Mouse (Mus musculus): ENCODE measurements around the gene Nrsn2.

Gene Nrsn2

DNA sequence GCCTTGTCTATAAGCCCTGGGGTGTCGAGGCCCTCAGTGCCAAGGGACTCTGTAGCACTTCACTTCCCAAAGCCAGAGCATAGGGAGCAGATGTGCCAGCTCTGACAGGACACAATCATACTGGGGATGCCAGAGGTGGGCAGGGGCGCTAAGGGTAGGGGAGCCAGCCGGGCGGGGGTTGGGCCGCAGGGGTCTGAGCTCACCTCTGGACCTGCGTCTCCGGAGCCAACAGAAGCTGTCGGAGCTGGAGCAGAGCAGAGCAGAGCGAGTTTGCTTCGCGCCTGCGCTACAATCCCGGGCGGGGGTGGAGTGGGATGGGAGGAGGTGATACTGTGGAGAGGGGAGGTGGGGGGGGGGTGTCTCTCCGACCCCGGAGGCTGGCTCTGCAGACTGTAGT is at the start of gene Nrsn2:
Nrsn2 (minus strand) TSS at position 294 of the 397 bp plus-strand sequence.
- DNase-seq, result no peak

DNA sequence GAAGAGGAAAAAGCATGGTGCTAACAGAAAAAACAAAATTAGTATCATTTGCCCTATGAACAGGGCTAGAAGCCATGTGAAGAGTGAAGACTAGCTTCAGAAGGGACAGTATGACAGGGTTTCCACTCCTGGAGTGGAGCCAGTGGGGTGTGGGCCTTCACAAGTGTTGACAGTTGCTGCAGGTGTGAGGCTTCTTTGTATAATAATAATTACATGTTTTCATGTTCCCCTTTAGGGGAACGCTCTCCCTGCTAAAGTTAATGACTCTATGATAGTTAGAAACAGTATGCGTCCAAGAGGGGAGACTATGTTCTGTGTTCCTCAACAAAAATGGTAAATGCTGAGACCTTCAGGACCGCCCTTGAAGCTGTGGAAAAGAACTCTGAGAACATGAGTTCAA is 39.3 kb upstream of the Nrsn2 start:
- DNase-seq, result no peak

DNA sequence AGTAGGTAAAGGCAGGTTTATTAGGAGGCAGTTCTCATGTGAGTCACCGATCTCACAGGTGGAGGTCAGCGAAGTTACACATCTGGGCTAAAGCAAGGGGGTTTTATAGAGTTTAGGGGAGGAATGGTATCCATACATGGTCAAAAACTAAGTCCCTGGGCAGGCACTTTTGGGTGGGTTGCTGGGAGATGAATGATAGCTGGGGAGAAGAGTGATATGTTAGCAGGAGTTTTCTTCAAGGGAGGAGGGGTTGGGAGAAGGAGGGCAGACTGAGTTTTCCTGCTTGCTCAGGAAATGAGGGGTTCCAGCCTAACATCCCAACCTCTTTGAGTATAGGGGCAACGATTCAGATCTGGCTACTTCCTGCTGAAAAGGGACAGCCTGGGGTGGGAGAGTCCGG is 38.8 kb upstream of the Nrsn2 start, which contains the start of gene 6820408C15Rik:
6820408C15Rik (plus strand) TSS at position 301 of the 400 bp plus-strand sequence.
- no peak for DNase-seq

DNA sequence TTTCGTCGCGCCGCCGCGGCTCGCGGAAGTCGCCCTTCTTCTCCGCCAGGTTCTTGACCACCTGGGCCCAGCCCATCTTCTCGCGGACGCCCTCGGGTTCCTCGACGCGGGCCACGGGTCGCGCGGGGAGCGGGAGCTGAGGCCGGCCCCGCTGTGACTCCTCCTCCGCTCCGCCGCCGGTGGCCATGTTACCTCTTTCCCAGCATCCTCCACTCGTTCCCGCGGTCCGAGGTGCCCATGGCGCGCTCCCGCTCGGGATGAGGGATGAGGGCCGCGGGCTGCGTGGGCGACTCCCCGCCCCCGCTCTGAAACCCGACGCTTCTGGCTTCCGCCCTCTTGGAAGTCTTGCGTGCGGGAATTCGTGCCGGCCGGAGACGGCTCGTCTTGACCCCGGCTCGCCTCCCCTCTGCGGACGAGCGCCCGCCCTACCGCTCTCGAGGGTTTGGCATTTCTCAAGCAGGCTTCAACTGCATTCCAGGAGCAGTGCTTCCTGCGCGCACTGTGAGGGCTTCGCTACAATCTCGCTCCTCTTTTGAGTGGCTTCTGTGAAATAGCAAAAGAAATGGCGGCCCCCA is 38.2 kb upstream of the Nrsn2 start, which contains the start of gene Zcchc3:
Zcchc3 (minus strand) TSS at position 437 of the 575 bp plus-strand sequence.
- DNase-seq, result peak; percentile 93

DNA sequence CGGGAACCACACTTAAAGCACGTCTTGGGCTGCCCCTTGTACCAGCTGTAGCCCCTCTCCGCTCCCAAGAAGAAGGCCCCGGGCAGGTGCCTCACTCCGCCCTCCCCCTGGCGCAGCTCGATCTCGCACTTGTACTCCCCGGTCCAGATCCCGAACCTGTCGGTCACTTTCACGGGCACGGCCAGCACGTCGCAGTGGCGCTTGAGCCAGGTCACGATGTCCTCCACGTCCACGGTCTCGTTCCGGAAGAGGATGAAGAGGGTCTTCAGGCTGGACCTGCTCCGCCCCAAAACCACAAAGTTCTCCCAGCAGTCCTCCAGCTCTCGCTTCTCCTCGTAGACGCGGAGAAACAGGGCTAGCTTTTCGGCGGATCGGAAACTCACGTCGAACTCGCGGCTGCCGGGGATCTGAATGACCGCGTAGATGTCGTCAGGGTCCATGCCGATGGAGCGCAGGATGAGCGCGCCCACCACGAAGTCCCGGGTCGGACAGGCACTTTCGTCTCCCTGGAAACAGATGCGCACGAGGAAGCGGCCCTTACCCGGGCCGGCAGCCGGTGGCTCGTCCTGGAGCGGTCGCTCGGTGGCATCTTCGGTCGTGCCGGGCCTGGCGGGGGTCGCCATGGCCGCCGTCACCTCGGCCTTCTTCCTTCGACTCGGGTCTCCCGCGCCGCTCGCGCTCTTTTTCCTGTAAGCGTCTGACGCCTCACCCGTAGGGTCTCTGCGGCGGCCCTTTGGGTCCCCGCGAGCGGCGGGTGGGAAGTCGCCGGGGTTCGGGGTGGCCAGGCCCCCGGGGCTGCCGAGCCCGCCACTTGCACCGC is 37.5 kb upstream of the Nrsn2 start:
- DNase-seq, result peak; percentile 46

DNA sequence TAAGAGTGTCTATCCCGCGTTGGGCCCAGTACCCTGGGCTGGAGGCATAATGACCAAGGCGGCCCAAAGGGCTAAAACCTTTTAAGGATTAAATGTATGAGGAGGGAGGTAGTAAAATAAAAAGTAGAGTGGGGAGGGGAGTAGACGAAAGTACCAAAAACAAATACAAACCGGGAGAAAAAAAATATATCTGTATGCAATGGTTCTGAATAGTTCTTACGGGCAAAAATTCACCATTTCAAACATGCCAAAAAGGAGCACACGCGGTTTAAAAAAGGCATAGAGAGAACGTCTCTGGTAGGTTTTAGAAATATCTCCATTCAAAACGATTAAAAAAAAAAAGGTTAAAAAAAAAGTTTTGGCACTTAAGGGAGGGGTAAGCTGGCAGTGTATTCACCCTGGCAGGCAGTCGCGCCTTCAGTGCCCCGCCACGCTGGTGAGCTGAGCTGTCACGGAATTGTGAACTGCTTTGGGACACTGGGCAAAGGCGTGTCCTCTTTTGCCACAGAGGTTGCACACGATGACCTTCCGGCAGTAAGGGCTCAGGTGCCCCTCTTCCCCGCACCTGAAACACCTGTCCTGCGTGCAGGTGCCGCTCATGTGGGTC is 36.8 kb upstream of the Nrsn2 start:
- peak; percentile 61 for DNase-seq

DNA sequence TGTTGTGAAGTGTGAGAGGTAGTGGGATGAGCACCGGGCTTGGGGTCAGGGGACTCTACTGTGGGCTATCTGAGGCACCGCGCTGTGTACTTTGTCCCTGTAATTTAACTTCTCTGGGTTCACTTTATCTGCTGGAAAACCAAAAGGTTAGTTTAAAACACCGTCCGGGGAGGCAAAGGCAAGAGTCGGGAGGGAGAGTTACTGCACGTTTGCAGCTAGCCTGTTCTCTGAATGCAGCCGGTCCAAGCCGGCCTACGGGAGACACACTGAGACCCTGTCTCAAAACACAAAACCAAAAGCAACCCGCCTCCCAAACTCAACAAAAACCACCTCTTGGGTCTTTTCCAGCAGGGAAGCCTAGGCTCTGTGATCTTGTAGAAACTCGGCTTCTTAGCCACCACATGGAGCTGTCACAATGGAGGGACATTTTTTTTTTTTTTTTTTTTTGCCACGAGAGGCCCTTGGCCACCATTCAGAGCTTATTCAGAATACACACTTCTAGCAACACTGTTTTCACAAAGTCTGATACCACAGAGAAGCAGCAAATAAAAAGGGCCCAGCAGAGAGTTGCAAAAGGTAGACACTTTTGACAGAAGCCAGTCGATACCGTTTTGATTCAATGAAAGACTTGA is 36.2 kb upstream of the Nrsn2 start:
- DNase-seq, result peak; percentile 24

DNA sequence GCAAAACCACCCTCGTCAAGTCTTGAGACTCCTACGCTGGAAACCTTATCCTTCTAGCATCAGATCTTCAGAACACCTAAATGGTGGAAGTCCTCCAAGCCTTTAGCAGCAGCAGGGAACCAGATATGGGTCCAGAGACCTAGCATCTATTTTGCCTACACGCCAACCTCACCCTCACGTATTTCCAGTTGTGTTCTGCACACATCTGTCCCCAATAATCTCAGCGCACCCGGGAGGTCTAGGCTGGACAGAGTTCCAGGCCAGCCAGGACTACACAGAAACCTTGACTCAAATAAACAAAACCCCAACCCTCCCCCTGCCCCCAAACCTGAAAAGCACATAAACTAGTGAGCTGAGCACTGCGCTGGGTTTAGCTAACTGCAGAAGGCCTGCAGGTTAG is 35.0 kb upstream of the Nrsn2 start:
- no peak for DNase-seq

DNA sequence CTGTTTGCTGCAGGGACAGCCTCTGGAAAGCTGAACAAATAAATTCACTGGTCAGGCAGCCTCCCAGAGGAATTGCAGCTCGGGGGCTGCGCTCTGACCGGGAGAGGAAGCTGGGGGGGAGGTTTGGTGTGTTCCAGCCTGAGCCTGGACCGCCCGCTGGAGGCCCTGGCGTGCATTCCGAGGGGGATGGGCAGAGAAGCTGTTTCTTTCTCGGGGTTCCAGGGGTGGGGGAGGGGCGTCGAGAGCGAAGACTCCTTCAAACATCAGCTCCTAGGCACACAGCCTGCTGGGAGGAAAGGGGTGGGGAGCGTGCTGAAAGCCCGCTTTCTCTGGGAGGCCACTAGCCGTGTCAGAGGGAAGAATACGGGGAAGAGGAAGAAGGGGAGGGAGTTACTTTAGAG is 34.5 kb upstream of the Nrsn2 start:
- DNase-seq, result peak; percentile 94

DNA sequence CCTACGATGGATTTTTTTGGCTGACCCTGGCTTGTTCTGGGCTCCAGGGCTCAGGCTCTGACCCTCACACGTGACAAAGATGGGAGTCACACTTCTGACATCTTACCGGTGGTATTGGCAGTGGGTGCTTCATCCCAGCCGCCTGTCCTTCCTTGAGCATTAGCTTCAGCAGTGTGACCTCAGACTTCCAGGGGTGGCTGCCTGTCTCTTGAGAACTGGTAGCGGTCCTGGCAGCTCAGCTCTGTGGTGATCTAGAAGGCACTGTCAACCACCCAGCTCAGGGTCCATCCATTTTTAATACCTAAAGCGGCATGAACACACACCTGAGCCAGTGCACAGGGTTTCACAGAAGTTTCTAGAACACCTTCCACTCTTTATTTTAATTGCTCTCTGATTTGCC is 33.3 kb upstream of the Nrsn2 start:
- DNase-seq, result no peak

DNA sequence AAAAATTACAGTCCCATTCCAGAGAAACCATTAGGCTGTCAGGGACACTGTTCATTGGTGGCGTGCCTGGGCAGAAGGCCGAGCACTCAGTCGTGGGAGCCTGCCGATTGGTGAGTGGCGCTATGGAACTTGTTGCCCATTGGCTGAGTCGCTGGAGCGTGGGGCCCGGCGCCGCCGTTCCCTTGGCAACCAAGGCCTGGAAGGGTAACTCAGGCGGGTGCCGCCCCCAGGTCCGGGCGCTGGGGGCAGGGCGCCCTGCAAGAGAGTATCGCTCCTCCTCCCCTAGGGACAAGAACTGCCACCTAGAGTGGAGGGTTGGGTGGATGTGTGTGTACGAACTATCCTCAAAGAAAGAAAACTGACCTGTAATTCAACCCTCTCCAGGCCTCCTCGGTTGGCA is 29.7 kb upstream of the Nrsn2 start:
- peak; percentile 98 for DNase-seq

DNA sequence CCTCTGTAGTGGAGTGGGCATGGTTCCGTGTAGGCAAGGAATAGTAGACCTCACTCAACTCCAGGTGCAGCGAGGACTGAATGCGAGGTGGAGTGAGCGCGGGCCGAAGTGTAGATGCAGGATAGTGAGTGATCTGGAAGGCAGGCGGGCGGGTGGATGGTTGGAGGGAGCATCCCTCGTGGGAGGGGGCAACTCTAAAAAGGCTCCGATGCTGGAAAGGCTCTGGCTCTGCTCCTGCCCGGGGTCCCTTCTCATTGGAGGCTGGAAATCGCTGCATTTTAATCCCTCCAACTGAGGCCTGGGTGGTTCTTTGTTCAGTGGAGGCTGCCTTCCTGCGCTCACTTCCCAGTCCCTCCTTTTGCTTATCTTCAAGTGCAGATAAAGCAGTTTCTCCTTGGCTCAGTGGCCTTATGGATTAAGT is 22.7 kb upstream of the Nrsn2 start:
- DNase-seq, result no peak

DNA sequence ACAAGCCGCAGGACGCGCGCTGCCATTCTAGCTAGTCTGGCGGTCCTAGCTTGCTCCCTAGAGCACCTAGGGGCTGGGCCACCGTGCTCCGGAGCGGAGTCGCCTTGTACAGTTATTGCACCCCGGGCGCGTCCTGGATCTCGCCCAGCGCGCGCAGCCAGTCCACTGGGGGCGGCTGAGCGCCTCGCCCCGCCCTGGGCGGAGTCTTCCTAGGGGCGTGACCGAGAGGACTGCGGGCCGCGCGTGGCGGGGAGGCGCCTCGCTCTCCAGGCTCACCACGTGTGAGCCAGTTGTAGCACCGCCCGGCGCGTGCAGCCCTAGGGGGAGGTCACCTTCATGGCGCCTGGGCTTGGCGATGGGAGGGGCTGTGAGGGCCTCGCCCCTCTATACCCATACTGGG is 22.3 kb upstream of the Nrsn2 start:
- DNase-seq, result peak; percentile 97

DNA sequence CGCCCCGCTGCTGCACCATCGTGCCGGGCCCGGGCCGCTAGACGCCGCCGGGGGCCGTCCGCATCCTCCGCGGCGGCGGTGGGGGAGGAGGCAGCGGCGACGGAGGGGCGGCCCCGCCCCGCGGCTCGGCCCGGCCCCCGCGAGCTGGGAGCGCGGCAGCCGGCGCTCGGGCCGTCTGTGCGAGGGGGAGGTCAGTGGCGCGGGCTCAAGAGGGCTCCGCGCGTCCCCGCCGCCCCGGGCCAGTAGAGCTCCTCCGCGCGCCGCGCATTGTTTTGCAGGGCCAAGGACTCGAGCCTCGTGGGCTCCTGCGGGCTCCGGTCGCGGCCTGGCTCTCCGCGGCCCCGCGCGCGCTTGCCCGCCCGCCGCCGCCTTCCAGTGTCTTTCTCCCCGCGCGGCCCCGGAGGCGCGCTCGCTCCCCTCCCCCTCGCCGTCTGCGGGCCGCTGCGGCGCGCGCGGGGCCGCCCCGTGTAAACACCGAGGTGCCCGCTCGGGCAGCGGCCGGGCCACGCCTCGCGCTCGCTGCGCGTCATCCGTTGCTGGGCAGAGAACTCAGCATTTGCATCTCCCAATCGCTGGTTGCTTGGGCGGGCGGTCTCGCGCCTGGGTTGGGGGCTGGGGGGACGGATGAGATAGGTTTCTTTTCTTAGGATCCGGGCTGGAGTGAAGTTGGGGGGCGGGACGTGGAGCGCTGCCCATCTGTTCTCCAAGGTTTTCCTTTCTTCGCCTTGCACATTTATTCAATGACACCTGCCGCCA is 21.4 kb upstream of the Nrsn2 start, which contains the start of gene Sox12:
Sox12 (minus strand) TSS at position 384 of the 756 bp plus-strand sequence.
- DNase-seq, result peak; percentile 98

DNA sequence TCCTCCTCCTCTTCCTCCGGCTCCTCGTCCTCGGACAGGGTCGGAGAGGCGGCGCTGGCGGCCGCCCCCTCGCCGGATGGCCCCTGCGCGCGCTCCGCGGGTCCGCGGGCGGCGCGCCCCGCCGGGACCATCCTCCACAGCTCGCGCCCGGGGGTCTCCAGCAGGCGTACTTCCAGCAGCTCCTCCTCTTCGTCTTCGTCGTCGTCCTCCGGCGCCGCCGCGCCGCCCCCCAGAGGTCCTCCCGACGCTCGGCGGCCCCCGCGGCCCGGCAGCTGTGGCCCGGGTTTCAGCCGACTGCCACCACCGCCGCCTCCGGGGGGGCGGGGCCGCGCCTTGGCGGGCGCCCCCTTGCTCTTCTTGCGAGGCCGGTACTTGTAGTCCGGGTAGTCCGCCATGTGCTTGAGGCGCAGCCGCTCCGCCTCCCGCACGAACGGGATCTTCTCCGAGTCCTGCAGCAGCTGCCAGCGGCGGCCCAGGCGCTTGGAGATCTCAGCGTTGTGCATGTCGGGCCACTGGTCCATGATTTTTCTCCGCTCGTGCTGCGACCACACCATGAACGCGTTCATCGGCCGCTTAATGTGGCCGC is 20.7 kb upstream of the Nrsn2 start:
- DNase-seq, result peak; percentile 92

DNA sequence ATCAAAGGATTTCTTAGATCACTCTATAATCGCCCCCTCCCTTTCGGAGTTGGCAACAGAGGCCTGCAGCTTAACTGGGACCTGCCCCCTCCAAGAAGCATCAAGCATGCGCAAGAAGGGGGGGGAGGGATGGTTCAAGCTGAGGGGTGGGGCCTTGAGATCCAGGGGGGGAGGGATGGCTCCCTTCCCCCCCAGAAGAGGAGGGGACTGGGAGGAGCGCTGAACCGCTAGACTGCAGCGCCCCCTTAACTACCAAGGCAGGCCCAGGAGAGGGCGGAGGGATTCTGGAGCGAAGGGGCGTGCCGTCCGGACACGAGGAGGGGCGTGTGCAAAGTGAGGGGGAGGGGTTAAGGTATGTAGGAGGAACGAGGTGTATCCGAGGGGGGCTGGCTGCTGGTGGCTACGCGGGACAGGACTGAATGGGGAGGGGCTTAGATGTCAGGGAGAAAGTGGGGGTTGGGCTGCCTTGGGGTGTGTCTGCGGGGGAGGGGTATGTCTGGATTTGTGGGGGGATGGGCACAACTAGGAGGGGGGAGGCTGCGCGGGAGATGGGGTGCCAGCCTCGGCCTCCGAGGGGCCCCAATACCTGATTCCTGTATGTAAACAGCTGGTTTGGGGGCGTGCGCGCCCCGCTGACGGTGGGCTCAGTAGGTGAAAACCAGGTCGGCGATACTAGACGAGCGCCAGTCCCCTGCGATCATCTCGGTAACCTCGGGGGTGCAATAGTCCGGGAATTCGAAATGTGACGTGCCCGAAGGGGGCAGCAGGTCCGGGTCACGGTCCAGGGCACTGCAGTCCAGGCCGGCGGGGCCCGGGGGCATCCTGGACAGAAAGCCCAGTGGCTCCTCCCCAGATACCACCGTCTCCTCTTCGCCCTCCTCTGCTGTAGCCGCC is 19.9 kb upstream of the Nrsn2 start:
- peak; percentile 94 for DNase-seq

DNA sequence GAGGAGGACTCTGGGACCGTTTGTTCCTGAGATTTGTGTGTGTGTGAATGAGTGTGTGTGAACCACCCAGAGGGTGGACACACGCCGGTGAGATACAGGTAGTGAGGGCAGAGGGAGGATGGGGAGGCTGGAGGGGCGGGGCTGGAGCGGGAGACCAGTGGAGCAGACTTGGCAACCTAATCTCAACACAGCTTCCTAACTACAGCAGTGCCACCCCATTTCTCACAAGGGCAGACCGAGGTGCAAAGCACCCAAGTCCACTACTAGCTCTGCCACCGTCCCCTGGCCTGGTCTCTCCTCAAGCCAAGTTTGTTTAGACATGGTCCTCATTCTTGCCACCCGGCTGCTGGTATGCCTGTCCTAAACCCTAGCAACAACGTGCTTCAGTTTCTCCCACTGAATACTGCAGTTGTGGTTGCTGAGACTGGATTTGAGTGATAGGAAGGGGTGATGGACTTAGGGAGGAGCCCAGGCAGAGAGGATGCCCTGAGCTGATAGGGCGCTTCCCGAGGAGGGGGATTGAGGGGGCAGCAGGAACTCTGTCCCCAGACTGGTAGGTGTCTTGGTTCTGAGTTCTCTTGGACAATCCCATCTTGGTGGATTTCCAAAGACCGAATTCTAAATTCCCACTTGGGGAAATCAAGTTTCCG is 19.0 kb upstream of the Nrsn2 start:
- peak; percentile 24 for DNase-seq

DNA sequence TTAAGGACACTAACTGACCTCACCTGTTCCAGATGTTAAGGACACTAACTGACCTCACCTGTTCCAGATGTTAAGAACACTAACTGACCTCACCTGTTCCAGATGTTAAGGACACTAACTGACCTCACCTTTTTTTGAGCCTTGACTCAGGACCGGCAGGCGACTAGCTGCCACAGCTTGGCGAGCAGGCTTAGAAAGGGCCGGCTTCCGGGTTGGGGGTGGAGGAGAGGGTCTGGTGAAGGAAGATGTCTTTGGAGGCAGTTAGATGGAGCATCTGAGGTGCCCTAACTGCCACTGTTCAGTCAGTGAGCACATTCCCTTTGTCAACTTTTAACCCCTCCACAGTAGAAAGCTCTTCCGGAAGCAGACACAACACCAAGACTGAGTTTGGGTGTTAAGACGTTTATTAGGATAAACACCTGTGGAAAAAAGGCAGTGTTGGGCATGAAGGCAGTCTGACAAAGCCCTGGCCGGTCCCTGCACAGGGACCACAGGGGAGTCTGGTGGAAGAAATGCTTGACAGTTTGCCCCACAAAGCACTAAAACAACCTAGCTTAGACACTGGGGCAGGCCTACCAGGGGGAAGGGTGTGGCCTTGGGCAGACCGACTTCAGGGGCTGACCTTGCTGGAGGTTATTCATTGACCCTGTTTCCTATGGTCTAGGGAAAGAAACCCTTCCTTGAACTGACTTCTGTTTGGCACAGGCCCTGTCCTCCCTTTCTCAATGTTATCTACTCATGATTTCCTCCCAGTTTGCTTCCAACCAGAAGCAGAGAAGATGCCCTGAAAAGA is 17.0 kb upstream of the Nrsn2 start:
- DNase-seq, result no peak

DNA sequence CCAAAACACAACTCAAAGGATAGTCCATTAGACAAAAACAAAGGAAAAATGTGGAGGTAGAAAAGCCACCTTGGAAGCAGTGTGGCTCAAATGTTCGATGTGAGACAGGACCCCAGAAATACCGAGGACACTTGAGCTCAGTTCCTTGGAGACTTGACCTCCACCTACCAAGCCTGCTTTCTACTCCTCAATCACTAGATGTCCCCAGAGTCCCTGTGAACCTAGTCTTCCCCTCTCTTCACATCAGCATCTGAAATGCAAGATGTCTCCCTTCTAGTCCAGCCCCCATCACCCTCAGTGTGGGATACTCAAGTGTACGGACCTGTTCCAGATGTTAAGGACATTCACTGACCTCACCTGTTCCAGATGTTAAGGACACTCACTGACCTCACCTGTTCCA is 16.3 kb upstream of the Nrsn2 start:
- DNase-seq, result peak; percentile 70

DNA sequence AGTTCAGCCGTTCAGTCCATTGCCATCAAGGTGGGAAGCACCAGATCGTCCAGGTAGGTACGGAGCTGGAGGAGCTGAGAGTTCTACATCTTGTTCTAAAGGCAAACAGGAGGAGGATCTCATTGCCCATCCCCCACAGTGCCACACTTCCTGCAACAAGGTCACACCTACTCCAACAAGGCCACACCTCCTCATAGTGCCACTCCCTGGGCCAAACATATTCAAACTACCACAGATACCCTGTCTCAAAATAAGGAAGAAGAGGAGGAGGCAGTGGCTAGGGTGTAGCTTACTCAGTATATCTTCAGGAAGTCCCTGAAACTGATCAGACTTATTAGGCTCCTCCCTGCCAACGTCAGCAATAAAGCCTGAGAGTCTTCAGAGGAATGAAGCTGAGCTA is 7.8 kb upstream of the Nrsn2 start:
- no peak for DNase-seq
